Mouse (Mus musculus) embryo, embryonic 11 days (tissue): Measurements from ENCODE around the gene Cxcr6.
A peak's percentile ranks its signal among the peaks of the same experiment; 100 is the strongest.

Source experiments
- DNase-seq: peaks from one replicate; pipeline ENCODE4 v3.0.0-alpha.2; 2015

The Cxcr6 gene

DNA sequence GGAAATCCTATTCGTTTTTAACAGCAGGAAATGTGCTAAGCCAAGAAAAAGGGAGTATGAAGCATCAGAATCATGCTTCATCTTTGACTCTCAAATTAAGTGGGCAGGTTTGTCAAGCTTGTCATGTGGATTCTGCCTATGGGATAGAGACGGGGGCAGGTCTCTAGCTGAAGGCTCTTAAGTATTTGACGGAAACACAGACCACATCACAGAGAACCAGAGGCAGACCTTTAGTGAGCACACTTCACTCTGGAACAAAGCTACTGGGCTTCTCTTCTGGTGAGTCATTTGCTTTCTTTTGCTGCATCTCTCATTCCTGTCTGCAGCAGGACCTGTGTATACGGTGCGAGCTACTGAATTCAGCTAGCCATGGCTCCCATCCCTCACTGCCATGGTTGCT, at the start of gene Cxcr6:
Gene Cxcr6 (plus strand): TSS at position 209 of the 400 bp plus-strand sequence.
- DNase-seq: no peak

- DNase-seq: no peak
These were observed 49.5 kb upstream of the Cxcr6 start for GRCm38 (mm10) chr9:123756752-123757151.

- DNase-seq: no peak
These were observed 48.9 kb upstream of the Cxcr6 start for GRCm38 (mm10) chr9:123757326-123757725.

DNA sequence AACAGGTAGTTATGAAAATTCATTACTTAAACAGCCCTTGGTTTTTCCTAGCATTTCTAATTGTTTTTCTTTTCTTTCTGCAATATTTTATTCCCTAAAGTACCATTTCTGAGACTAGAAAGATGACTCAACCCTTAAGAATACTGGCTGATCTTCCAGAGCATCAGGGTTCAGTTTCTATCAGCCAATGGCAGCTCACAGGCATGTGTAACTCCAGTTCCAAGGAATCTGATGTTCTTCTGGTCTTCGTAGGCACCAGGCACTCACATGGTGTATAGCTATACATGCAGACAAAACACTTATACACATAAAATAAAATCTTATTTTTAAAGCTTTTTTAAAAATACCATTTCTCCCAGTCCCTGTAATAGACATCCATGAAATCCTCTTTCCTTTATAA, 48.1 kb upstream of the Cxcr6 start:
- DNase-seq: no peak

- DNase-seq: no peak
These were observed 47.6 kb upstream of the Cxcr6 start for GRCm38 (mm10) chr9:123758645-123759044.

- DNase-seq: no peak
These were observed 45.5 kb upstream of the Cxcr6 start for GRCm38 (mm10) chr9:123760806-123761205.

DNA sequence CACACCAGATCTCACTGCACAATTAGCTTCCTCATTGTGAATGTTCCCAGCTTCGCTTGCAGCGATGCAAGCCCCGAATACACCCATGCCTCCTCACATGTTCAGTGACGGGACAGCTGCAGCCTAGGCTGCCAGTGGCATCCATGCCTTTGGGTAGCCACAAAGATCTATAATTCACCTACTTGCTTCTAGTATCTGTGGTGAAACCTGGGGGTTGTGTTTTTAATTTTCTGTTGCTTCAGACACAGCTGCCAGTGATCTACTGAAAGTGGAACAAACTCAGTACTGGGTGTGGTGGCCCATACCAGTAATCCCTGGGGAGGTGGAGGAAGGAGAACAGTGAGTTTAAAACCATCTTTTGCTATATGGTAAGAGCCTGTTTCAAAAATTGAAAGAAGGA, 43.4 kb upstream of the Cxcr6 start:
- DNase-seq: no peak

- no peak for DNase-seq
These were observed 42.5 kb upstream of the Cxcr6 start for GRCm38 (mm10) chr9:123763771-123764170.

DNA sequence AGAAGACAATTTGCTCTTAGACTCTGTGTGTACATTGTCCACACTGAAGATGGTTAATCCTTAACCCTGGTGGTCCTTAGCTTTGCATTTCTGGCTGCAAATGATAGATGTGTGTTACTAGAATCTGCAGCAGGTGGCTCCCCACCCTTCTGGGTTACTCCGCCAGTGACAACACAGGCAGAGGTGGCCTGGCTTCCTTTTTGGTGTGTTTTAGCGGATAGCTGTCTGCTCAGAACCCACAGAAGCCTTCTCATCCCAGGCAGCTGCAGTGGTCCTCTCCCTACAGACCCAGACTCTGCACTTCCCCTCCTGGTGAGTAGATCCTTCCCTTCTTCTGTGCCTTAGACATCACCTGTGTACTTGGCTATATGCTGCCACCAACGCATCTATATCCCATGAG, 39.3 kb upstream of the Cxcr6 start:
- DNase-seq: no peak

DNA sequence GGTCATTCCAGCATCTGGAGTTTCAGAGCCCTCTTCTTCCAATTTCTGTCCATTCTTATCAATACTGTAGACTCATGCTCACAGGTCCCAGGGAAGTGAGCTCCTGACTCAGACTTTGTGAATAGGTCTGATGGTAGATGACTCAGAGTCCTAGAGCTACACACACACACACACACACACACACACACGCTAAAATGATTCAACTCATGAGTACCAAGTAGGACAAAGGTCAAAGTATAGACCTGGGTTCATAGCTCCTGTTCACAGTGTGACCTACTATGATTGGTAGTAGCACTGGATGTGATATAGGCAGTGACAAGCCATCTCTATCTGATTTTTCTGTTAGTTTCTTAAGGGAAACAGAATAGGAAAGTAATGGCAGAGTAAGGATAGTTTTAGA, 37.8 kb upstream of the Cxcr6 start:
- DNase-seq: no peak

- DNase-seq: no peak
These were observed 36.7 kb upstream of the Cxcr6 start for GRCm38 (mm10) chr9:123769532-123769931.

DNA sequence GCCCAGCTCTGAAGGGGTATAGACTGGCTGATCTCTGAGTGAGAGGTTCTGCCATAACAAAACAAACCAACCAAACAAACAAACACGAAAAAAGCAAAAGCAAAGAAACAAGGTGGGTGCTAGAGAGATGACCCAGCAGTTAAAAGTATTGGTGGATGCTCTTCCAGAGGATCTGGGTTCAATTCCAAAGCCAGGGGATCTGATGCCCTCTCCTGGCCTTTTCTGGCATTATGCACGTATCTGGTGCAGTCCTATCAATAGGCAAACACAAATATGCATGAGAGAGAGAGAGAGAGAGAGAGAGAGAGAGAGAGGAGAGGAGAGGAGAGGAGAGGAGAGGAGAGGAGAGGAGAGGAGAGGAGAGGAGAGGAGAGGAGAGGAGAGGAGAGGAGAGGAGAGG, 33.0 kb upstream of the Cxcr6 start:
- DNase-seq: peak; percentile 32

DNA sequence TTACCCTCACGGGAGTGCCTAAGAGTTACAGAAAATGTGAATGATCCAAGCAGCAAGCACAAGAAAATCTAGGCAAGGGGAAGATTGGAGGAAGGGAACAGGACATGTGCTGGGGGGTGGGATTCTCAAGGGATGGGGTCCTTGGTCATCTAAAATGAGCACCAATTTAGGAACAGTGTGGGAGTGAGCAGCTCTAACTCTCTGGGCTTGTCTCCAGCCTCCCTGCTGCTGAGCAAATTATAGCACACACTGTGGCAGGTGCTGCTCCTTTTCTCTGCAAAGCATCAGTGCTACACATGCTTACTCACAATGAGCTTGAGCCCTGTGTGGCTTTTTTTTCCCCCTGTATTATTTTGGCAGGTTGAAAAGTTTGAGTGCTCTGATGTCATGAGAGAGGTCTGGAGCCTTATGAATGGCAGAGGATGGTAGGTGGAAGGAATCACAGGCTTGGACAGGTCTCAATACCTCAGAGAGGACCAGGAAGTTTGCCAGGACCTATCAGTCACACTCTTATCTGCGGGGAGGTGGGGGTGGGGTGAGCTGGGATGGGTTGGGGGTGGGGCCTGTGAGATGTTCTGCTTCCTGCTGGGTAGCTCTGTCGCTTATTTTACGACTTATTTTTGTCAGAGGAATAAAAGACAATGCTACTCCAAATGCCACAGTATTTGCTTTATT, 17.3 kb upstream of the Cxcr6 start:
- no peak for DNase-seq

DNA sequence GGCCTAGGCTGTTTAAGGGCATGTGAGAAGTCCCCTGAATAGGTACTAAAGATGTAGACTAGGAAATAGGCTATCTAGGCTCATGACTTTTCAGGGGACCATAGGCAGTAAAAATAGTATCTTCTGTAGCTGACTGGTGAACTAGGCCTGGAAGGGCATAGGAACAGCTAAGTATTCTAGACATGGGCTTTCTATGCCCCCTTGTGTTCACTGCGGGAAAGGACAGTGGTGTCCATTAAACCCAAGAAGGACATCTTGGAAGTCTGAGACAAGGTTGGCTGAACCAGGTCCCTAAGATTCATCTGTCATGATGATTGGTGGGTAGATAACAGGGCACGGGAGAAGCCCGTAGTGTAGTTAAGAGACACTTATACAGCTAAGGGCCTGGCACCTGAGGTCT, 10.1 kb upstream of the Cxcr6 start:
- DNase-seq: peak; percentile 44

- no peak for DNase-seq
These were observed 4.7 kb upstream of the Cxcr6 start for GRCm38 (mm10) chr9:123801527-123801926.

DNA sequence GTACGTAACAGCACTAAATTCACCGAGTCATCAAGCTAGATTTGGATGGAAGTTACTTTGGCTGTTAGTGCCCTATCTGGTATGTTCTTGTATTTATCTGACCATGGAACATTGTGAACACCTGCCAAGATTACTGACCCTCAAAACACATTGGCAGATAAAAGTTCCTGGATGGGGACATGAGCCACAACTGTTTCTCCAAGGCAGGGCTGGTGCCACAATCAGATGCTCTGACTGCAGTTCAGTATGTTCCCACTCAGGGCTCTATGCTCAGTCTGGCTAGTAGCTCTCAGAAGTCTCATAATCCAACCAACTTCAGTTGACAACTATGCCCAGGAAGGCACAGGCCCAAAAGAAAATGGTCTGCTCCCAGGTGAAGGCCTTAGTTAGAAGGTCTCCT, 3.9 kb upstream of the Cxcr6 start:
- DNase-seq: no peak

DNA sequence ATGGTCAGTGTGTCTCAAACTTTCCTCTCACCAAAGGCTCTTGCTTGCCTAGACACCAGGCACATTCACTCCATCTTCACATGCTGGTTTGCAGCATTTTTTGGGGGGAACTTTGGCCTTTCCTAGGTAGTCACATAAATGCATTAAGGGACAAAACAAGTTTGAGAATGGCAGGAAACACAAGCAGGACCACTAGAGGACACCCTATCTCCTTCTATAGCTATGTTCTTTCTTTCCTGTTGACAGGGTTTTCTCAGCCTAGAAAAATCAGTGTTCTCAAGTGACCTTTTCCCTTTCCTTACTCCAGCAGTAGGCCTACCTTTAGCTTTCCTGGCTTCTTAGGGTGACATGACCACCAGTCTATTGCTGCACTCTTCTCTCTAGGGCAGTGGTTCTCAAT, 3.4 kb upstream of the Cxcr6 start:
- no peak for DNase-seq

DNA sequence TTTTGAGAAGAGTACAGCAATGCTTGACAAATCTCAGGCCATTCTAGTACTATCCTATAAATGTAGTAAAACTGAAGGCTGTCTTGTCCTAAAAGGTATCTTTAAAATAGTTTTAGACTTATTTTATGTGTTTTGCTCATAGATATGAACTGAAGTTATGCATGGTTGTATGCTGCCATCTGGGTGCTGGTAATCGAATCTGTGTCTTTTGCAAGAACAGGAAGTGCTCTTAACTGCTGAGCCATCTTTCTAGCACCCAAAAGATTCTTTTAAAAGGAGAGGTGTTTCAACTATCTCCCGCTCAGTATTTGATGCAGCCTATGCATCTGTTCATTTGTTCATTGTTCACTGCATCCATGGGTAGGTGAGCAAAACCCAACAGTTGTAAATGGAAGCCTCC, 1.0 kb upstream of the Cxcr6 start:
- no peak for DNase-seq

- DNase-seq: no peak
These were observed 2.3 kb downstream of the Cxcr6 start for GRCm38 (mm10) chr9:123808583-123808982.

DNA sequence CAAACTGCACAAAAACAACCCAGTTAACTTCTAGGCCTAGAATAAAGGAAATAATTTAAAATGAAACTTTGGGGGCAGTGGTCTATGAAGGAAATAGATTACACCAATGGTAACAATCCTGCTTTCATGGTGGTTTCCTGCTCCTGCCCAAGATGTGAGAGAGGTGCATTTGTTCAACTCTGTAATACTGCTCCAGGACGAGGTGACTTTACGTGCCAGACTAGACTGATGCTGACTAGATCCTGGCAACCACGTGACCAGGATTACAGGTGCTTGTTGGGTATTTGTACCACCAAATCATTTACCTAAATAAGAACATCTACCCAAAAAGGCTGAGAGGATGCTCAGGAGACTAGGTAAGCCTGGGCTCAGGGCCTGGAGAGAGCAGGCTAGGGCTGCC, 5.6 kb downstream of the Cxcr6 start:
- DNase-seq: no peak

GRCm38 (mm10) chr9:123814326-123814725, 8.1 kb downstream of the Cxcr6 start:
- DNase-seq: no peak

DNA sequence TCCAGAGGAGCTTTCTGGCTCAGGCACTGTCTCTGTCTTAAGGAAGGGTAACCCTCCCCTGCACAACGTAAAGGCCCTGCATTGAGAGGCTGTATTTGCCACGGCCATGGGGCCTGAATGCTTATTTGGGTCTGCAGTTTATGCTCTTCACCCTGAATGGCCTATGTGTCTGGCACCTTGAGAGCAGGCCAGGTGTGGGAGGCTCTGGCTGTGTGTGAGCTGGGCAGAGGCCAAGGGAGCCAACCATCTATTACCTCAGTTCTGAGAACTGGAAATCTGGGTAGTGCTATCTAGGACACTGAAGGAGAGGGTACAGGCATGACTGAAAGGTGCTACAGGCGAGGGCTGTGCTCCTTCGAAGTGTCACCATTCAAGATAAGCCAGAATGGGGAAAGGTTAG, 8.5 kb downstream of the Cxcr6 start:
- no peak for DNase-seq

DNA sequence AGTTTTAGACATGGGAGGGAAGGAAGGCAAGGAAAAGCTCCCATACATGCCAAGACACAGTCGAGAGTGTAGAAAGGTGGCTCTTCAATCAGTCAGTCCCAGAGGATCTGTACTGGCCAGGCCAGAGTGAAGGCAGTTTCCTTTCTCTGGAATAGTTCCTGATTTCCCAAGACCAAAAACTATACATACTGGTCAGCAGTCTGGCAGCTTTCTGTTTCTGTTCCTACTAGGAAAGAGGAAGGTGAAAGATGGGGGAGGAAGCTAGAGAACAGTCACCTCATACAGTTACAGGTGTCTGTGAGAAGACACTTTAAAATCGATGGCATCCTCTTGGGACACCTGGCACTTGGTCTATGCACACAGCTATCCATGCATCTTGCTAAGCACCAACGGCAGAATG, 9.2 kb downstream of the Cxcr6 start:
- DNase-seq: no peak

- no peak for DNase-seq
These were observed 9.7 kb downstream of the Cxcr6 start for GRCm38 (mm10) chr9:123815996-123816395.

DNA sequence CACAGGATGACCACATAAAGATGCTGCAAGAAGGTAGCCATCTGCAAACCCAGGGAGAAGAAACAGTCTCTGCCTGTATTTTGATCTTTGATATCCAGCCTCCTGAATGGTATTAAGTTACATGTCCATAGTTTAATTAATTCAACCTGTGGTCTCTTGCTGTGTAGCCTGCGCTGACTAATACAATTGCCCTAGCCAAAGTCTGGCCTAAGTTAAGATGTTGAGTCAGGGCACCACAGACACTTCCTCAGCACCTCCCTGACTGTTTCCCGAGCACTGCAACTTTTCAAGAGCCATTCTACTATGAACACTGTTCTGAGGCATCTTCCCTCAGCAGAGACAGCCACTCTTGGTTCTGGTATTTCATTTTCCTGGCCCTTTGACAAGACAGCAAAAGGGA, 12.3 kb downstream of the Cxcr6 start:
- peak; percentile 5 for DNase-seq

- no peak for DNase-seq
These were observed 20.4 kb downstream of the Cxcr6 start for GRCm38 (mm10) chr9:123826631-123827030.
